Mouse (Mus musculus) CH12.LX (cell line): ENCODE measurements at regions not wholly inside any gene's neighbourhood (a gene's known extent, or its start where the extent isn't known, plus 50 kb on each side); places are given as distances from the start of the nearest gene placed in this dataset.

Experiments
- KAT2A ChIP-seq: IDR thresholded peaks from 2 replicates; pipeline ENCODE4 v1.6.1; 2012; ENCODE audit warnings: low read length, improper control_type of control experiment, inconsistent platforms; ENCODE audit not compliant: insufficient replicate concordance
- TCF12 ChIP-seq: IDR thresholded peaks from 2 replicates; pipeline ENCODE4 v1.6.1; 2014; ENCODE audit warnings: low read depth, mild to moderate bottlenecking, inconsistent platforms, low read length, improper control_type of control experiment

DNA sequence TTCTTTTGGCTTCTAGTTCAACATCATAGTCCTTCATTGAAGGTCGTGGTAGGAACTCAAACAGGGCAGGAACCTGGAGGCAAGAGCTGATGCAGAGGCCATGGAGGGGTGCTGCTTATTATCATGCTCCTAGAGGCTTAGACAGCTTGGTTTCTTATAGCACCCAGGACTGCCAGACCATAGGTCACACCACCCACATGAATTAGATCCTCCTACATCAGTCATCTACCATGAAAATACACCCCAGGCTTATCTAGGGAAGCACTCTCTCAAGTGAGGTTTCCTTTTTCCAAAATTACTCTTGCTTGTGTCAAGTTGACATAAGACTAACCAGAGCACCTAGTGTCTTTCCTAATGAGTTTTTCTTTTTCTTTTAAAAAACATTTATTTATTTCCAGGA lies 109.7 kb upstream of the Max start:
- TF ChIP-seq KAT2A: no peak
- no peak for TF ChIP-seq TCF12
